Mouse (Mus musculus) c-Kit-positive CD71-positive TER-119-positive erythroid progenitor cells, embryonic 14.5 days (primary cell): Measurements from ENCODE around the gene Hepacam2.
"Not testable (repeated sequence)": the region's sequence is repeated elsewhere in the genome, so short reads cannot be mapped to it uniquely, and the experiment has no call there.

Experiments used
- DNase-seq: peaks from one replicate; pipeline ENCODE4 v3.0.0-alpha.2; 2013; ENCODE audit warnings: low spot score

Gene Hepacam2

DNA sequence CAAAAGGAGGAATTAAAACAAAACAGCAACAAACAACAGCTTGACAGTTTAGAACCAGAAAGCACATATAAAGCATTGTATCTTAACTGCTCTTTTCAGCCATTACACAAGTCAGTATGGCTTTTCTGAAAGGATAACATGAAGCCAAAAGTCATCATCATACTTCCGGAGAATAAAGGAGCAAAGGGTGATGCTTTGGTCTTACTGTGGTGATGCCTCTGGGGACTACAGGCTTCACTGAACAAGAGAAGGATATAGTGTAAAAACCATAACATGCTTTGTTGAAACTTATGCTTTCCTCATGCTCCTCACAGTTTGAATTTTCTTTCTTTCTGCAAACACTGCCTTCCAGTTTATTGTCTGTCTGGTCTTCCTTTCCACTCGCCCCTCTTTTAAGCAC, 34.5 kb downstream of the Hepacam2 start:
- DNase-seq = no peak

GRCm38 (mm10) chr6:3463026-3463425, 35.1 kb downstream of the Hepacam2 start:
- DNase-seq = no peak

DNA sequence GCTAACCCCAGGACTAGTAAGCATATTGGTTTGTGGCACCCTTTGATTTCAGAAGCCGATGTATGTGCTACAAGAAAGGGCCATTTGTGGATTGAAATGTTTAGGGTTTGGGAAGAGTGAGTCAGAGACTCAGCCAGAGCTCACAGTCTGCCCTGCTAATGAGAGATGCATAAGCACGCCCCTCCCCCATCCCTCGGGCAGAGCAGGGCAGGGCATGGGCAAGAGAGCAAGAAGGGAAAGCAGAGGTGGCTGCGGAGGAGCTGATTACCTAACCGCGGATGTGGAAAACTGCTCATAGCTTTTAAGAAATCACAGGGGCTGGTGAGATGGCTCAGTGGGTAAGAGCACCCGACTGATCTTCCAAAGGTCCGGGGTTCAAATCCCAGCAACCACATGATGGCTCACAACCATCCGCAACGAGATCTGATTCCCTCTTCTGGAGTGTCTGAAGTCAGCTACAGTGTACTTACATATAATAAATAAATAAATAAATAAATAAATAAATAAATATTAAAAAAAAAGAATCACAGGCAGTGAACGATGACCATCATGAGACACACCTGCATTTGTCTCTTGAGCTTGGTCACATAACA, 42.1 kb downstream of the Hepacam2 start:
- DNase-seq = no peak

DNA sequence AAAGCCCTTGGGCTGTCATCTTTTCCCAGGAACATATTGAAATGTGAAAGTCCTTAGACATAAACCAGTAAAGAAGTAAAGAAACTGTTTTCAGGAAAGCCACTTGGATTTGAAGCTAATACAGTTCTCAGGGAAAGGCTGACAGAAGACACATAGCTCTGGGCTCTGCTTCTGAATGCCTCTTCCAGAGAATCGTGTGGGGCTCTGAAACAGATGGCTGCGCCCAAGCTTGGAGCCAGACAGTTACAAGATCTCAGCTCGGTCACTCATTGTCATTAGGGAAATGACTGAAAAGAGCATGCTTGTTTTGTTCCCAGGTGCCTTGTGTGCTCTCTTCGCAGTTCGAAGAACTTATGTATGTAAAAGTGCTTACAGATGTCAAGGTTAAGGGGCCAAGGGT, 43.7 kb downstream of the Hepacam2 start:
- DNase-seq = no peak

GRCm38 (mm10) chr6:3447404-3447803, 50.7 kb downstream of the Hepacam2 start:
- peak; percentile 57 for DNase-seq

GRCm38 (mm10) chr6:3443905-3444304, 54.2 kb downstream of the Hepacam2 start:
- no peak for DNase-seq

GRCm38 (mm10) chr6:3436087-3436486, 62.0 kb downstream of the Hepacam2 start:
- no peak for DNase-seq

GRCm38 (mm10) chr6:3430976-3431375, 67.1 kb downstream of the Hepacam2 start:
- DNase-seq = not testable (repeated sequence)

DNA sequence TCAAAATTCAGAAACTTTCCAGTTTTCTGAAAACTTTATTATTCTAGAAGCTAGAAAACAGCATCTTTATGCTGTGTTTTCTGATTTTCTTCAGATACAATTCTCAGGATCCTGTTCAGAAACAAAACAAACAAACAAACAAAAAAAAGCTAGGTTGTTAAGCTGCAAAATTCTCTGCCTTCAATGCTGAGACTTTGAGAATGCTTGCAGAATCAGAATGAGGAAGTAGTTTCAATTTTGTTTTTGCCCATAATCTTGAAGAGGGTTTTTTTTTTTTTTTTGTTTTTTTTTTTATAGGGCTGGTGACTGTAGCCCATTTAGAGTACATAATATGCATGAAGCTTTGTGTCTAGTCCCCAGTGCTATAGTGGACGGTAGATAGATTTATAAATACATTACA, 71.1 kb downstream of the Hepacam2 start:
- no peak for DNase-seq

GRCm38 (mm10) chr6:3425333-3425732, 72.8 kb downstream of the Hepacam2 start:
- not testable (repeated sequence) for DNase-seq

- DNase-seq = not testable (repeated sequence)
Measured at GRCm38 (mm10) chr6:3424613-3425277, 73.4 kb downstream of the Hepacam2 start.
